Mouse (Mus musculus) brain, embryonic 14.5 days (tissue): ENCODE data around the gene Itga11. TPM values are rescaled to one million over a fixed set of nuclear protein-coding genes. Genes with fewer than 3 reads are reported as not detected.
"Not testable (repeated sequence)": the region's sequence is repeated elsewhere in the genome, so short reads cannot be mapped to it uniquely, and the experiment has no call there.

Experiments
- DNase-seq: peaks from one replicate; pipeline ENCODE4 v3.0.0-alpha.2; 2011; ENCODE audit warnings: low read depth
- CTCF ChIP-seq: fragments of 200-500 bp; IDR thresholded peaks from 2 replicates; pipeline ENCODE4 v1.5.1; 2012; ENCODE audit warnings: inconsistent platforms, mild to moderate bottlenecking, moderate library complexity, borderline replicate concordance; ENCODE audit not compliant: insufficient read depth, insufficient read length; ENCODE audit errors: extremely low read depth
- POLR2A ChIP-seq: fragments of 200-500 bp; IDR thresholded peaks from 2 replicates; pipeline ENCODE4 v1.6.1; 2012; ENCODE audit warnings: mild to moderate bottlenecking, inconsistent platforms, borderline replicate concordance; ENCODE audit not compliant: poor library complexity, insufficient read depth, insufficient read length, severe bottlenecking; ENCODE audit errors: extremely low read depth
- polyA plus RNA-seq: library from polyadenylated mRNA; depleted of rRNA; stranded (reverse); fragments of >200 nt; gene quantifications from 2 replicates; pipeline ENCODE4 v1.2.3, GENCODE M21; 2012

Gene Itga11
- polyA plus RNA-seq, 1 experiment, result 4.2 TPM

DNA sequence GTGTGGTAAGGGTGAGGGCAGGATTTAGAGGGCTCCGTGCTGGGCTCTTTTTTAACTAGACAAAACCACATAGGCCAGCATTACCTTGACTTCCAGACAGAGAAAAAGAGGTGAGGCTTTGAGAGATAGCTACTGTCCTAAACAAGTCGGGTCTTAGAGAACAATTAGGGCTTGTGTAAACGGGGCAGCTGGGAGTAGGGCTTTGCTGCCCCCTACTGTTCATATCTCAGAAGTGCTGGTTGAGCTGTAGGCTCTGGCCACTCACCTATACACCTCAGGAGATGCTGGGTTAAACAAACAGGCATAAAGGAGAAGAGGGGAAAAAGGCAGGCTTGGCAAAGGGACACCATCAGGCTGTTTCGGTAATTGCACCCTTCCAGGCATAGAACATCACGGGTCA, 99.8 kb downstream of the Itga11 start:
- peak; percentile 86 for DNase-seq
- TF ChIP-seq POLR2A, result no peak
- TF ChIP-seq CTCF, result peak; percentile 81; the same call in 1 of the 2 replicates

DNA sequence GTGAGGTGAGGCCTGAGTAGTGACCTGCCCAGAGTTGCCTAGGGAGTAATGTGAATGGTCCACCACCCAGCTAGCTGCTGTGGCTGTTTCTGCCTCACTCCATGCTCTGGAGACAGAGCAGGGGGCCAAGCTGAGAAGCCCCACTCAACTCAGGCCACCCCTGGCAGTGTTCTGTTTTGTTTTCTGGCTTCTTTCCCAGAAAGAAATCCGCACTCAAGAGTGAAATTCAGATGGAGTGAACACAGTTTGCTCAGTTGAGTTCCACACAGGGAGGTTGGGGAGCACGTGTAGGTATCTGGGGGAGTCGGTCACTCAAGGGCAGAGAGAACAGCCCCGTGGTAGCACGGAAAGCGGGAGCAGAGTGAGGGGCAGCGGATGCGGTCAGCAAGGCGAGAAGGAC, 101.1 kb downstream of the Itga11 start:
- DNase-seq, result peak; percentile 32
- TF ChIP-seq CTCF (no peak), POLR2A (no peak)

DNA sequence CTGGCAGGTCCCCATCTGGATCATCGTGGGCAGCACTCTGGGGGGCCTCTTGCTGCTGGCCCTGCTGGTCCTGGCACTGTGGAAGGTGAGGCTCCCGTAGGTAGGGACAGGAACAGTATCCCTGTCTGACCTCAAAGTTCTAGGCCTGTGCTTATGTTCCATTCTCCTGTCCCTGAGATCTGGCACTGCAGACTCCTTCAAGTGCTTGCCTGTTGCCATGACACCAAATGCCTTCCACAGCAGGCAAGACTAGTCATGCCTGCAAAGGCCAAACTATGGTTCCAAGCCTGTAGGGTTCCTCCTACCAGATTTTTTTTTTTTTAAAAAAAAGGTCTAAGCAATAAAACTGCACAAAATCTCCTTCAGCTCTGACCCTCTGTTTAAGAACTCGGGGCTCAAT, 104.3 kb downstream of the Itga11 start:
- TF ChIP-seq CTCF, result no peak
- no peak for TF ChIP-seq POLR2A
- peak; percentile 64 for DNase-seq

DNA sequence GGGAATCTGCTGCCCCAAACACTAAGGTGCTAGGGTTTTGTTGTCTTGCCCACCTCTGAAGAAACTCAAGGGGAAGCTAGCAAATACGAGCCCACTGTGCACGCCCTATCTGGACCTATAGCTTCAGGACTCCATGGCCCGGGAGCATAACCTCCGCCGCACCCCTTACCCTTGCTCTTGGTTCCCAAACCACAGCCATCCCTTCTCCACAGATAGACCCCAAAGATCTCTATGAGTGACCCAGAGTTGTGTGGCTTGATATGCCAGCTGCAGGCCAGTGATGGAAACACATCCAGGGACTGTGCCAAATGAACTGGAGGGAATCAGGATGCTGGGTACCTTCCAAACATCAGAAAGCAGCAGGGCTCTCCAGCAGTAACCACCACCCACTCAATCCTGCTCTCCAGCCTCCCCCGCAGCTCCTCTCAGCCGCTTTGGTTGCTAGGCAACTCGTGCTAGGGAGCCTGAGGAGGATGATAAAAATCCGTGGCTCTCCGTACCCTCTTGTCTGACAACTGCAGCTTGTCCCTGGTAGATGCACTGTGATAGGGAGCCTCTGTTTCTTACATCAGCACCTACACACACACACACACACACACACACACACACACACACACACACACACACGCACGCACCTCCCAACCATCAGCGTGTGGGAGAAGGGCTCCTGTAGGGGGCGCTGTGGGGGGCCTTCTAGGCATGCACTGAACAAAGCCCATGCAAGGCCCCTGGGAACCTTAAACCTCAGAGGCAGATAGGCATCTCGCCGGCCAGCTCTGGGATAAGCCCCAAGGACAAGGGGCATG, 105.6 kb downstream of the Itga11 start:
- TF ChIP-seq POLR2A (no peak), CTCF (peak; percentile 58)
- DNase-seq, result peak; percentile 92

DNA sequence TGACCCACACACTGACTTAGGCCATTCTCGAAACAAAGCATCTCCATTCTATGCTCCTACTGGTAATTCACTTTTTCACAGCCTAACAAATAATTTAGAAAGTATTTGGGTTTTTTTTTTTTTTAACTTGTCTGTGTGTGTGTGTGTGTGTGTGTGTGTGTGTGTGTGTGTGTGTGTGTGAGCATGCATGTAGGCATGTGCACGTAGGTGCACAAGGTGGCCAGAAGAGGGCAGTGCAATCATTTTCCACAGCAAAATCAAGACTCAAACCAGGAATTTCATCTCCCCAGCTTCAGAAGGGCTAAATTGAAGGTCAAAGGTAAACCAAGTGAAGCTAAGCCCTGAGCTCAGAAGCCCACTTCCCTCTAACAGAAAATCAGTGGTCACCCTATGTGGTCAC, 106.6 kb downstream of the Itga11 start:
- no peak for DNase-seq
- no peak for TF ChIP-seq POLR2A
- TF ChIP-seq CTCF, result peak; percentile 16; the same call in 1 of the 2 replicates

DNA sequence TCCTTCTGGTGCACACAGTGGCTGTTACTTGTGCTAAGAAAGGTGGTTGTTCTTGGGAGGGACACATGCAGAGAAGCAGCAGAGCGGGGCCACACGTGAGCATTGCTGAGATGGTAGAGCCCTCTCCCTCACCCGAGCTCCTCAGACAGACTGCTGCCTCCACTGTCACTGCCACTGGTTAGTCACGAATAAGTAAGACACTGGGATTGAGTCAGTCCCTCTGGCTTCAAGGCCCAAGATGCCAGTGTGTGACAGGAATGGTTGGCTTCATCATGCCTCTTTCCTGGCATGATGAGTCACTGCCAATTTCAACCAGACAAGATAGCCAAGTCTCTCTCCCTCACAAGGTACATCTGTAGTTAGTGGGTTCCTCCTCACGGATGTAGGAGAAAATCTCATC, 109.1 kb downstream of the Itga11 start:
- TF ChIP-seq POLR2A, result no peak
- no peak for TF ChIP-seq CTCF
- DNase-seq, result no peak

DNA sequence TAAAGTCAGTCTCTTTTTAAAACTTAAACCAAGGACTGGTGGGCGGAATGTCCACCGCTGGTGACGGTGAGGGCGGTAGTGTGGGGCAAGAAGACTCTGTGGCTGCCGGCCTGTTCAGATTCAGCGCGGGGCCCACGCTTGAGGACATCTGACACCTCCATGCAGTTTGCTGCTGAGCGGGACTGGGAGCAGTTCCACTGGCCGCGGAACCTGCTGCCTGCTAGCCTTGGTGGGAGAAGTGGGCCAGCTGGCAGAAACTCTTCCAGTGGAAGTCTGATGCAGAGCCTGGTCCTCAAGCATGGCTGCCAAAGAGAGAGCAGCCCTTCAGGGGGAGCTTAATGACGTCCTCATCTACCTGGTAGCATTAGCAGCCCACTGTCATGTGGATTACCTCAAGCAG, 112.2 kb downstream of the Itga11 start:
- no peak for TF ChIP-seq CTCF
- no peak for TF ChIP-seq POLR2A
- DNase-seq, result no peak

DNA sequence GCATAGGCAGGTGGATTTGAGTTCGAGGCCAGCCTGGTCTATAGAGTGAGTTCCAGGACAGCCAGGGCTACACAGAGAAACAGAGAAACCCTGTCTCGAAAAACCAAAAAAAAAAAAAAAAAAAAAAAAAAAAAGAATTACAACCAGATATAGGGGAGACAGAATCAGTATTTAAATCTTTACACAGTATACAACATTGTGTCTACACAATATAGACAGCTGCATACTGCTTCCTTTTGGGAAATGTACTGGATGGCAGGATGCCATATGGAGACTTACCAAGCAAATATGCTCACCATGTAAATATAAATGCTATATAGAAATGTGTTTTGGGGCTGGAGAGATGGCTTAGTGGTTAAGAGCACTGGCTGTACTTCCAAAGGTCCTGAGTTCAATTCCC, 121.6 kb downstream of the Itga11 start:
- DNase-seq, result not testable (repeated sequence)

DNA sequence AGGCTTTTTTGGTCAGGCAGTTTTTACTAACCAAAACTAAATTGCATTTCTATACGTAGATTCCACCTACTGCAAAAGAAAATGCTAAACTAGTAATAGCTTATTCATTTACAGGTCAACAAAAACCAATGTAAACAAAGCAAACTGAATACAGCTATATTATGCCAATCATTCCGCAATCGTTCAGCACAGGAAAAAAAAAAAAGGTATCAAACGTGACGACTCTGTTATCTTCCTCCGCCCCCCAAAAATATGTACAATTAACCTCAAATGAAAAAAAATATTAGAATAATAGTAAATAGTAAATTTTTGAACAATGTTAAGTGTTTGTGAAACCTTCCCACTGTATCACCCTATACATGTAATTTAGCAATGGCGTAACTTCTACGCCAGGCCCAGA, 132.5 kb downstream of the Itga11 start:
- no peak for DNase-seq
- TF ChIP-seq CTCF, result no peak
- TF ChIP-seq POLR2A, result no peak

DNA sequence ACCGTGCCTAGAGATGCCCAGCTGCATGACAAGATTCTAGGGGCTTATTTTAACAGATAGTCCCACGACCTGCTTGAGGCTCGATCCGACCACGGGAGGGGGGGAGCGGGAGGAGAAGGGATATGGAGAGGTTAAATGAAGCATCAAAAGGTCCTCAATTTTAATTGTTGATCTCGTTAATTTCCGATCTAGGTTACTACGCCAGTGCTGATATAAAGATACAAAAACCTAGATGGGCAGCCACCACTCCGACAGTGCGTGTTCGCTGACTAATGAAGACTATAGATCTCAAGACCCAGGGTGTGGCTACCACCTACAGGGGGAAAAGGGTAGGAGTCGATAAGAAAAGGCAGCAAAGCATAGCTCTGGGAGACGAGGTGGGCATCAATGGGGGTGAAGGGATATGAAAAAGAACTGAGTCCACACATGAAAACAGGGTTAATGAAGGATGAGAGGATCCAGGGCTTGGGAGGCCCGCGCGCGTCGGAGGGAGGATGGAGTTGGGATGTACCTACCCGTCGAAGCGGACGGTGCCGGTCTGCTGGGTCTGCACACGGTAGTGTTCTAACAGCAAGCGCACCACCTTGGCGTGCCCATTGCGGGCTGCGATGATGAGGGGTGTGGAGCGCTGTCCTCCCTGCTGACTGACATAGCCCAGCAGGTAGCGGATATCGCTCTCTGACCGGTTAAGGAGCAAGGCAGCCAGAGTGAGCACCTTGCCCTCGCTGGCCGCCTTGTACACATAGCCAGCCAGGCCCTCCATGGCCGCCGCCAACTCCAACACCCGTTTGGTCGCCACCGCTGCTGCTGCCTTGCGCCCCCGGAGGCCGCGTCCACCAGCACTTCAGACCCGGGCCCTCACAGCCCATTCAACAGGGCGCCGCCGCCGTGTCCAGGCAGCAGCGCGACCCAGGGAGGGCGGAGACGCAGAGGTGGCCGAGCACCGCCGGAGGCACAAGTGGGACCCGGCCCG, 133.2 kb downstream of the Itga11 start:
- TF ChIP-seq CTCF (peak; percentile 19; the same call in 1 of the 2 replicates), POLR2A (no peak)
- peak; percentile 66 for DNase-seq

DNA sequence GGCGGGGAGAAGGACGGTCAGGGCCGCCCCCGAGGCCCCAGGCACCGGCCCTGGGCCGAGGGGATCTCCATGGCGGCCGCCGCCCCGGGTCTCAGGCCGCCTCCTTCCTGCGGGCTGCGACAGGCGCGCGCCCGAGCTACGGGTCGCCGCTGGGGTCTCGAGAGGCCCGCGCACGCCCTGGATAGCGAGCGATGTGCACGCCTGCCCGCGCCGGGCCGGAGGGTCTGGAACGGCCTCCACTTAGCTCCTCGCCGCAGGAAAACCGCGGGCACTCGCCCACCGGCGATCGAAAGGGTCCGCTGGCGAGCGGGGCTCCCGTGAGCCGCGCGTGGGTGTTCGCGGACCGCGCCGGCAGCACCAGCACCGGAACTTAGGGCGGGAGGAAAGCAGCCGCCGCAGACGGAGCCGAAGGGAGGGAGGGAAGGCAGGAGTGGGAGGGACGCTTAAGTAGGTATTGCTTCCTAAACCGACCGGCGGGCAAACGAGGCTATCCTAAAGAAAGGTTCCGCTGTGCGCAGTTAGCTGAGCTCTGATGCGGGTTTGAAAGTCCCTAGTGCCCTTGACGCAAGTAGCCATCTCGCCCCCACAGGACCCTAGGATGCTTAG, 134.0 kb downstream of the Itga11 start, which contains the start of gene Fem1b:
Fem1b (minus strand) TSS at position 419 of the 606 bp plus-strand sequence.
- no peak for TF ChIP-seq CTCF
- TF ChIP-seq POLR2A, result peak; percentile 58
- DNase-seq, result peak; percentile 98
